Mouse (Mus musculus) granulocyte monocyte progenitor cell, adult 5-6 weeks (primary cell): ENCODE data around the gene Edem2. TPM values are rescaled to one million over a fixed set of nuclear protein-coding genes. Genes with fewer than 3 reads are reported as not detected.
A peak's percentile ranks its signal among the peaks of the same experiment; 100 is the strongest.

Experiments
- ATAC-seq: replicated peaks from 2 replicates; pipeline ENCODE4 v1.8.0; 2016; ENCODE audit warnings: mild to moderate bottlenecking, moderate TSS enrichment, inconsistent platforms; ENCODE audit not compliant: poor library complexity, severe bottlenecking
- total RNA-seq, 2 experiments: library from RNA; stranded (forward) in 1 of 2; stranded (reverse) in 1 of 2; fragments of 200-712, 200-1000 nt in 1 of 2; fragments of >200 nt in 1 of 2; fragmentation: Nextera tagmentation in 1 of 2; gene quantifications; 2 replicates each; pipeline ENCODE4 v1.2.3; 2014 to 2017

The Edem2 gene
- total RNA-seq (2014; fragmentation: Nextera tagmentation) (74.9 and 81.9 TPM in 2 replicates), total RNA-seq (2017) (71.6 and 73.7 TPM in 2 replicates)

- peak; percentile 87 for ATAC-seq
Observed at GRCm38 (mm10) chr2:155729158-155729645, at the start of gene Edem2. Gene Edem2 (minus strand): TSS chr2:155729475.

DNA sequence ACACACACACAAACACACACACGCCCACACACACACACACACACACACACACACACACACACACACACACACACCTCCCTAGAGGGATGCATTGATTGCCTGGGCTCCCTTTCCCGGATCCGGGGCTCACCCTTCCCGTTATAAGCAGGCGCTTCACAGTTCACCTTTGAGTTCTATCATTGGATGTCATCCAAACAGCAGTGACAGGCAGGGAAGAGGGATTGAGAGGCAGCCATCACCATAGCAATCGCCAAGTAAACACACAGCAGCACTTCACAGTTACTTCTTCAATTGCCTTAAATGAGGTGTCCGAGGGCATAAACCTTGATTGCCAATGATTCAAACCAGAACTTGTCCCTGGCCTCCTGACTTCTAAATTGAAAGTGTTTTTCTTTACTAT, 49.8 kb upstream of the Edem2 start:
- no peak for ATAC-seq

- ATAC-seq, result no peak
Observed at GRCm38 (mm10) chr2:155778004-155778403, 48.7 kb upstream of the Edem2 start.

GRCm38 (mm10) chr2:155777688-155777985, 48.4 kb upstream of the Edem2 start:
- ATAC-seq, result no peak

GRCm38 (mm10) chr2:155776824-155777687, 47.8 kb upstream of the Edem2 start:
- no peak for ATAC-seq

DNA sequence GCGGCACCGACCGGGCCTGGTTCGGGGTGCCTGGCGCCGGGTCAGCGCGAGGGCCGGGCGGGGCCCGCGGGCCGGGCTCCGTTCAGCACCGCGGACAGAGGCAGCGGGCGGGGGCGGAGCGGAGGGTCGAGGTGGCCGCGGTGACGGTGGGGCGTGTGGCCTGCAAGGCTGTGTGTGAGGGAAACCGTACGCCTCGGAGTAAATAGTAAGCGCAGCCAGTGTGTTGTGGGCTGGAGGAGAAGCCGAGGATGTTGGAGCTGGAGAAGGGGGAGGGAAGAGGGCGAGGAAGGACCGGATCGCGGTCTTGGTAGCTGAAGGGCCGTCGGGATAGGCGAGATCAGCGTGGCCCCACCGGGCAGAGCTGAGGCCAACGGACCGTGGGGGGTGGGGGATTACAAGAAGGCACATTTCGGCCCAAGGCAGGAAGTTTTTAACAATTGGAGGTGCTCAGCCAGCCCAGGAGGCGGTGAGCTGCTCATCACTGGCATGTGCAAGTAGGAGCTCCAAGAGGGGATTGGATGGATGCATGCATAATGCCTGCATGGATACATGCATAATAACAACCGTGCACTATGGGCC, 46.5 kb upstream of the Edem2 start:
- peak; percentile 92 for ATAC-seq

DNA sequence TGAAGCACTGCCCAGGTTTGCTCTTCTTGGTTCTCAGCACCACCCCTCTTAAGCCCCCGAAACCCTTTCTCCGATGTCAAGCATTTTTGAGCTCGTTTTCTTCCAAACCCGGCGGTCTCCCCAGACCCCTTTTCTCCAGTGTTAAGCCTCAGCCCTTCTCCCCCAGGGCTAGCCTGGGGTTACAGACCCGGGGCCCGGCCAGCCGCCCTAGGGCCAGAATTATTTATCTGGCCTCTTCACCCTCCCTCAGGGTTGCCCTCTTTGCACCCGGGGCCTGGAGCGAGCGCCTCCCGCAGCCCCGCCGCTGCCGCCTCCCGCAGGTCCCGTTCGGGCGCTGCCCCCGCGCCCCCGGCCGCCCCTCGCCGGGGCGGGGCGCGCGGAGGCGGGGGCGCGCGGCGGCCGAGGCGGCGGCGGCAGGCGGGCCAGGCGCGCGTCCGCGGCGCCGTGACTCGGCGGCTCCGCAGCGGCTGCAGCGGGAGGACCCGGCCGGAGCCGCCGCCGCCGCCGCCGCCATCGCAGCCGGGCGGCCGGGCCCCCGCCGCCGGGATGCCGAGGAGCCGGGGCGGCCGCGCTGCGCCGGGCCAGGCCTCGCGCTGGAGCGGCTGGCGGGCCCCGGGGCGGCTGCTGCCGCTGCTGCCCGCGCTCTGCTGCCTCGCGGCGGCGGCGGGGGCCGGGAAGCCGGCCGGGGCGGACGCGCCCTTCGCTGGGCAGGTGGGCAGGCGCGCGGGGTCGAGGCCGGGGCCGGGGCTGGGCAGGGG, 45.8 kb upstream of the Edem2 start, which contains the start of gene Mmp24:
Gene Mmp24, plus strand, starts transcription at position 416 of the 758 bp plus-strand sequence.
- no peak for ATAC-seq

GRCm38 (mm10) chr2:155774261-155774926, 45.1 kb upstream of the Edem2 start:
- ATAC-seq, result no peak

GRCm38 (mm10) chr2:155773664-155774063, 44.4 kb upstream of the Edem2 start:
- no peak for ATAC-seq

DNA sequence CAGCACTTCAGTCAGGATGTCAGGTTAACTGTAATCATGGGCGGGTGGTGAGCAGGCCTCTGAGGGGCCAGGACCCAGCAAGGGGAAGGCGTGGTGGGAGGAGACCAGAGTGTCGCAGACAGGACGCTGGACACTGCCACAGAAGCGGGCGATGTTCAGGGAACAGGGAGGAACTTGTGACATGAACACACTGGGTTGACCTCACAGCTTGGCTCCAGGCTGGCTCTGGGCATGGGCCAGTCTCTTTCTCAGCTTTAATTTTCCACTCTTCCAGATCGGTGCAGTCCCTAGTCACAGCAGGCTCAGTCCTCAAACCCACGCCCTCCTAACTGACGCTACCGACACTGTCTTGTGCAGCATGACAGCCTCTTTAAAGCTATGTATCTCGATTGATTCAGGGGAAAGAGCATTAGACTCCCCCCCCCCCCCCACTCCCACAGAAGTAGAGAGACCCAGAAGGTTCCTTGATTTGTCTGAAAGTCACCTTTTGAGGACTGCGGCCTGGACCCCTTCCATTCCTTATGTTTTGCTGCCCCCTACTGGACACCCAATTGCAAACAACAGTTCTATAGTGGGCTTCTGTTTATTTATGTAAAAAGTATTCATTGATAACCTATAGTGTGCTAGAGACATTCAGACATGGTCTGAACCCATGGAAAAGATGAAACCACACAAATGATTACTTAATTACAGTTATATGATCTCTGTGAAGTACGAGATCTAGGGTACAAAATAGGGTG, 35.6 kb upstream of the Edem2 start:
- peak; percentile 76; the same call in 1 of the 2 replicates for ATAC-seq

DNA sequence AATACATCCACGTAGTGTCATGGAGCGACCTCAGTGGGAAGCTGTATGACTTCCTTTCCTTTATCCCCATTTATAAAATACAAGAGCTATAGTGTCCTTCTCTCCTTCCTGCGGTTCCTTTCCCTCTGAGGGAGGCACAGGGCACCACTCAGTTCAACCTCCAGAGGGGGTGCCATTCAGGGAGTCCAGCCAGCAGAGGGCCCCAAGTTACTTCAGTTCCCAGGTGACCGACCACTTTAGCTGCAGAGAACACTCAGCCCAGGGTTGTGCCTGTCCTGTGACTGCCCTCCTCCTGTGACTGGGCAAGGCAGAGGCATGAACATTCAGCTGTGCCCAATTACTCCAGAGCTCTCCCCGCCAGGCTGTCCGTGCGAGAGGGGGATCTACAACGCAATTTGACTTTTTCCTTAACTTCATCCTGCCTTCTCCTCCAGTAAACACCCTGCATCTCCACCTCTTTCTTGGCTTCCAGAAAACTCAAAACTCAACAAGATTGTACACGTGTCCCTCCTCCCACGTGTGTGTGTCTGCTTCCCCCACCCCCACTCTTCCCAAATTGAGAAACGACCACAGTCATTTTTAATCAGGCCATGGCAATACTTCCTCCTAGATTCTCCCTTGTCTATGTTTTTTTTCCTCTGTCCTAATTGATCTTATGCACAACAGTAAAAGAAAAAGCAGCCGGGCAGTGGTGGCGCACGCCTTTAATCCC, 27.7 kb upstream of the Edem2 start:
- ATAC-seq, result peak; percentile 84

- ATAC-seq, result peak; percentile 68
Observed at GRCm38 (mm10) chr2:155755746-155756145, 26.5 kb upstream of the Edem2 start.

DNA sequence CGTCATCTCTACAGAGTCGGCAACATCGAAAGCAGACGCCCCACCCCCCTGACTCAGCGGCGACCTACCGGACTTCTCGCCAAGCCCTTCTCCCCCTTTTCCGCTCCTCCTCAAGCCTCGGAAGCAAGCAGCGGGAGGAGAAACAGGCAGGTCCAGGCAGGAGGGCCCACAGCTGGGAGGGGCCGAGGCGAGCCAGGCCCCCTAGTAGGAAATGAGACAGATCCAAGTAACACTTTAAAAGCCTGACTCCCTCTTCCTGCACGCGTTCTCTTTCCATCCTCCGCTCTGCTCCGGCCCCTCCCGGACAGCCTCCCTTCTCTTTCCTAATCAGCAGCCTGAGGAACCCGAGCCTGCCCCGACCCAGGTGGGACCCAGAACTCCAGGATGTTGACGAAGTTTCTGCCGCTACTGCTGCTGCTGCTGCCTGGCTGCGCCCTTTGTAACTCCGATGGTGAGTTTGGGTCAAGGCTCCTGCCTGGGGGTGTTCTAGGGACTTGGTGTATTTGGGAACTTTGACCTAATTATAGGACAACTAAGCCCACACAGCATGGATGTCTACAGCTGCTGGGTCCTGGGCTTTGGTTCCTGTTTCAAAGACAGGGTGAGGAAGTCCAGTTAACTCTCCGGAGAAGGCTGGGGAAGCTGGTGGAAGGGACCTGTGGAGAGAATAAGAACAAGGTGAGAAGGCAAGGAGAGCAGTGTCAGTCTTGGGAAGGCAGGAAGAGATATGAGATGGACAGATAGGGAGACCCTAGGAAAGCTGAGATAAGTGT, 21.9 kb upstream of the Edem2 start, which contains the start of gene Procr:
Gene Procr, plus strand, starts transcription at position 104 of the 773 bp plus-strand sequence.
- ATAC-seq, result peak; percentile 71

DNA sequence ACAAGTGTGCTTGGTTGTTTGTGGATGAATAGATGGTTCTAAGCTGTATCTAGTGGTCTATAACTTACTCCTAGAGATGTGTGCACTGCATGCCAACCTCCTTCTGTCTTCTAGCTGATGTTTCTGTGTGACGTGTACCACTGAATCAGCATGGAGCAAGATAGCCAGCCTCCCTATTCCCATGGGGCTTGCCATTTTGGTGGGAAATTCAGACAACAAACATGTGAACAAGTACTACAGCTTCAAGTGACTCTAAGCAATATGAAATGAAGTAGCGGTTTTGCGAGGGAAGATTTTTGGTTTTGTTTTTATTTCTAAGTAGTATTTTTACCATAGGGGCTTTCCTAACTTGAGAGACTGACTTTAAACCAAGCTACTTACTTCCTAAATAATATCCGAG, 20.1 kb upstream of the Edem2 start:
- no peak for ATAC-seq

DNA sequence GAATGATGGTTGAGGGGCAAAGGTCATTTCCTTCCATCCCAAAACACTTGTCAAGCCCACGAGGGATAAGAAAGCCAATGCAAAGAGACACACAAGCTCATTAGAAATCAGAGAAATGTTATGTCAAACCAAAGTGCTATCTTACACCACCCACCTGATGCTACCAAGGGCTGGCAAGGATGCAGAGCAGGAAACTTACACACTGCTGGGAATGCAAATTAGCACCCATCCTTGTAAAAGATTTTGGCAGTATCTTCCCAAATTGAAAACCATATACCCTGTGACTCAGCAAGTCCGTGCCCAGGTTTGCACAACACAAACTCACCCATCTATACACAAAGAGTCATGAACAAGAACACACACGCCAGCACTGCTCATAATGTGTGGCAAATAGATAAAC, 16.2 kb upstream of the Edem2 start:
- no peak for ATAC-seq

DNA sequence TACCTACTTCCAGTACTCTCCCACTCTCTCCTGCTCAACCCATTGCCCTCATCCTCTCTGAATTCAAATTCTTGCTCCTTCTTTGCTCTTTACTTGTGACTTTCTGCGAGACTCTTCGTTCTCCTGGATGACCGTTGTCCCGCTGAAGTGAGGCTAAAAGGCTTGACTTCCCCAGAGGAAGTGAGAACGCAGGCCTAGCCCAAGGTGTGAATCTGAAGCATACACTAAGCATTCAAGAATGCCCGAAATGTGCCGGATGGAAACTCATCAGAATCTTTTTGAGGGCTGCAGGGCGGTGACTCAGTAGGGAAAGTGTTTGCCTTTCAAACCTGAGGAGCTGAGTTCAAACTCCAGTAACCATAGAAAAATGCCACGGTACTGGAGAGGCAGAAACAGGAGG, 14.1 kb upstream of the Edem2 start:
- ATAC-seq, result peak; percentile 53

DNA sequence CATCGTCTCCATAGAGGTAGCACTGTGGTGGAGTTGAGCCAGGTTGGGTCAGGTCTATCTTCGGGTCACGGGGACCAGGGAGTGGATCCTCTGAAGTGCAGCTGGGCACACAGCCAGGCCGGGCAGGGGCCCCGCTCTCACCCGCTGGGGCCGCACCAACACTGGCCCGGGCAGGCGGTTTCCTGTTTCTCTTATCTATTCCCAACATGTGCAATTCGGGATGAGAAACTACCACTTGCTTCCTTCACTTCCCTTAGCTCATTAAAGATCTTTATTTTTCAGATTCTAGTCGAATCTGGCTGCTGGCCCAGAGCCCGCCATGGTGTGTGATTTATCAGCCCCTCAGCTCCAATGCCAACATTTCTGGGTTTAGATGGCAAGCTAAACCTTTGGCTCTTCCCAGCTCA, 13.7 kb upstream of the Edem2 start:
- peak; percentile 77 for ATAC-seq

DNA sequence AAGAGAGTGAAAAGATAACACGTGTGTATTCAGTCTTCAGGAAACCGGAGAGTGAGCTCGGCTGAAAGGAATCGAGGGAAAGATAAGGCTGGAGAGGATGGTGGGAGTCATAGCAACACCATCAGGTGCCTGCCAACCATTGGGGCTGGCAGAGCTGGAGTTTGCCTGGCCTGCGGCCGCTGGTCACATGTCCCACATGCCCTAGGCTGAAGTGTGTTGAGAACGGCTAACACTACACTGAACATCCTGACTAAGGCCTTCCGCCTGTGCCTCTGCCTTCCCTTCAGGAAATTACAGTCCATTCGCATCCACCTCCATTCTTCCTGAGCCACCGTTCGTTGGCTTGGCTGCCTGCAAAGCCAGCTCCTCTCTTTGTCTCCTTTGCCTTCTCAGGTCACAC, 12.9 kb upstream of the Edem2 start:
- ATAC-seq, result no peak
